Mouse (Mus musculus) midbrain, embryonic 14.5 days (tissue): ENCODE measurements around the gene Bex4. TPM values are rescaled to one million over a fixed set of nuclear protein-coding genes. Genes with fewer than 3 reads are reported as not detected.
"Not testable (repeated sequence)": the region's sequence is repeated elsewhere in the genome, so short reads cannot be mapped to it uniquely, and the experiment has no call there.

ENCODE experiments used
- ATAC-seq: fragments of 200-750 bp; cut with Nextera tagmentation; 2 replicates; pipeline ENCODE4 v1.8.0; 2017; ENCODE audit warnings: moderate number of reproducible peaks, moderate library complexity; ENCODE audit not compliant: low FRiP score, low TSS enrichment
- DNase-seq: peaks from one replicate; pipeline ENCODE4 v3.0.0-alpha.2; 2015
- H3K27ac ChIP-seq: fragments of 300-500 bp; sonication (generic); replicated peaks from 2 replicates; pipeline ENCODE4 v1.5.1; 2014; ENCODE audit warnings: mild to moderate bottlenecking, low read depth, low read length, moderate library complexity
- H3K27me3 ChIP-seq: fragments of 300-500 bp; sonication (generic); 2 replicates; pipeline ENCODE4 v1.6.1; 2014; ENCODE audit warnings: low read length, control low read depth, mixed read lengths; ENCODE audit not compliant: control insufficient read depth, insufficient read depth
- H3K36me3 ChIP-seq: fragments of 300-500 bp; sonication (generic); 2 replicates; pipeline ENCODE4 v1.6.1; 2014; ENCODE audit warnings: low read length, control low read depth; ENCODE audit not compliant: control insufficient read depth, insufficient read depth
- H3K4me1 ChIP-seq: fragments of 300-500 bp; sonication (generic); 2 replicates; pipeline ENCODE4 v1.6.1; 2014; ENCODE audit warnings: mild to moderate bottlenecking, antibody characterized with exemption, low read length, control low read depth; ENCODE audit not compliant: control insufficient read depth, insufficient read depth
- H3K4me2 ChIP-seq: fragments of 300-500 bp; sonication (generic); 2 replicates; pipeline ENCODE4 v1.6.1; 2014; ENCODE audit warnings: mild to moderate bottlenecking, low read length, moderate library complexity
- H3K4me3 ChIP-seq: fragments of 300-500 bp; sonication (generic); replicated peaks from 2 replicates; pipeline ENCODE4 v1.5.1; 2014; ENCODE audit warnings: low read depth, low read length
- H3K9ac ChIP-seq: fragments of 300-500 bp; sonication (generic); replicated peaks from 2 replicates; pipeline ENCODE4 v1.6.1; 2014; ENCODE audit warnings: mild to moderate bottlenecking, low read length, moderate library complexity
- H3K9me3 ChIP-seq: fragments of 300-500 bp; sonication (generic); 2 replicates; pipeline ENCODE4 v1.6.1; 2016; ENCODE audit warnings: low read length, control low read depth, mixed read lengths; ENCODE audit not compliant: control insufficient read depth
- WGBS: fragments of 180-500 bp; shearing (Covaris S2); extraction: QIAGEN DNeasy Blood & Tissue Kit; methylation state at CpG from one replicate; pipeline ENCODE4 v1.1.7; 2014; 5-methylcytosine and 5-hydroxymethylcytosine counted together
- polyA plus RNA-seq: library from polyadenylated mRNA; unstranded; fragments of >200 nt; fragmentation: Nextera tagmentation; extraction: Ambion mirVana; gene quantifications from 2 replicates; pipeline ENCODE4 v1.2.1, GENCODE M21; 2014

Gene Bex4
- polyA plus RNA-seq, 1 experiment from 2014 or later: 139 TPM

DNA sequence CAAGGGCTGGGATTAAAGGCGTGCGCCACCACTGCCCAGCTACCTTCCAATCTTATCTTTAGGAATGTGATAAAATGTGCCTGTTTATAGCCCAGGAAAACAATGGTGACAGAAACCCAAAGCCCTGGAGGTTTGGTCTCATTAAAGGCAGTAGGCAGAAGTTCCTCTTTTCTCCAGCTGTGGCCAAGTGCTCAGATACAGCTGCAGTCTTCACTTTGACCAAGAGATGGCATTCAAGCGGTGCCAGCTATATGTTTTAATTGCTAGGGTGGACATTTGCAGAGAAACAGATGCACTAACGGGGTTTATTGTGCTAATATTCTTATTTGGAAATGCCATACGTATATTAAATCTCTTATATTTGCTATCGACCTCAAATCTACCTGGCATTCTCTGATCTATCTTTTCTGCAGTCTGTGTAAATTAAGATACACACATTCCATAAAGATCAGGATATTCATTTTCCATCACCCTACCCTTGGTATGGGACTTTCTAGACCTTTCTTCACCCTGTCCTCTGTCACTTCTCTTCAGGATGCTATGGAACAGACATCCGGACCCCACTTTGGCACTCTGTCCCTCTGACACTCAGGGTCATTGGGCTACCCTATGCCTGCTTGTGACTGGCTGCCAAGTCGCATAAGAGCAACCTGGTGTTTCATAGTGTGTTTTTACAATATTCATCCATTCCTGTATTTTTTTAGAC, 11.6 kb upstream of the Bex4 start:
- H3K36me3 ChIP-seq: no peaks in the 10 kb centered on the region
- H3K4me3 ChIP-seq: no peak overlapping the region
- peak; percentile 48 for DNase-seq
- H3K9ac ChIP-seq: no peak overlapping the region
- no peaks in the 10 kb centered on the region for H3K9me3 ChIP-seq
- no peaks in the 10 kb centered on the region for H3K27me3 ChIP-seq
- no peaks in the 10 kb centered on the region for H3K4me1 ChIP-seq
- no peak overlapping the region for H3K4me2 ChIP-seq
- H3K27ac ChIP-seq: no peak overlapping the region
- ATAC-seq: no peak
- WGBS: 66% methylated on average over 8 of the region's 8 CpGs

DNA sequence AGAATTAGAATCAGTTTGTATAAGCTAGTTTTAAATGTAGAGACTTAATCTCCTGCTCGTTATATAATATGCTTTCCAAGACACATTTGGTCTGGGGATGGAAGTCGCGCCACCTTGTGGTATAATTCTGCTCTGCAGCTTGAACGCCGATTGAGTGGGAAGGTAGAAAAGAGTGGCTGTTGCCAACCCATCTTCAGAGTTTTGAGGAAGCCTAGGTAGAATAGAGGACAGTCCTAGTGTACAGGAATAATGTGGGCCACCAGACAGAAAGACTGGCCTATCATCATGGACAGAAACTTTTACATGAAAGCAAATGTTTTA, 11.1 kb upstream of the Bex4 start:
- ATAC-seq (no peak), DNase-seq (peak; percentile 72)
- H3K9me3 ChIP-seq: no peaks in the 10 kb centered on the region
- H3K4me2 ChIP-seq: no peak overlapping the region
- H3K9ac ChIP-seq: no peak overlapping the region
- no peaks in the 10 kb centered on the region for H3K36me3 ChIP-seq
- H3K4me3 ChIP-seq: no peak overlapping the region
- WGBS: 22% methylated on average over 5 of the region's 5 CpGs
- no peaks in the 10 kb centered on the region for H3K27me3 ChIP-seq
- H3K4me1 ChIP-seq: no peaks in the 10 kb centered on the region
- no peak overlapping the region for H3K27ac ChIP-seq

DNA sequence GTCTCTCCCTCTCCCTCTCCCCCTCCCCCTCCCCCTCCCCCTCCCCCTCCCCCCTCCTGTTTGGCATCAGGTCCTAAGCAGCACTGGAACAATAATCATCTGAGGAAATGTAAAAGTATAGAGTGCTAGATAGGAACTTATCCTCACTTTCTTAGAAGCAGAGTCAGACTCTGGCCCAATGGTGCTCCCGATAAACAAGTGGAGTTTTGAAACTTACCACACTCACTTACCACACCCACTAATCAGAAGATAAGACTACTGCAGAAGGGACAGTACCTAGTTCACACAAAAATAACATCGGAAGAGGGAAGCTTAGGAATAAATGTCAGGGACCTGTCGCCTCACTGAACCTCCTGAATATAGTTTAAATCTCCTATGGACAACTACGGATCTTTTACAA, 3.2 kb upstream of the Bex4 start:
- 88% methylated on average over 4 of the region's 4 CpGs for WGBS
- ATAC-seq: no peak

DNA sequence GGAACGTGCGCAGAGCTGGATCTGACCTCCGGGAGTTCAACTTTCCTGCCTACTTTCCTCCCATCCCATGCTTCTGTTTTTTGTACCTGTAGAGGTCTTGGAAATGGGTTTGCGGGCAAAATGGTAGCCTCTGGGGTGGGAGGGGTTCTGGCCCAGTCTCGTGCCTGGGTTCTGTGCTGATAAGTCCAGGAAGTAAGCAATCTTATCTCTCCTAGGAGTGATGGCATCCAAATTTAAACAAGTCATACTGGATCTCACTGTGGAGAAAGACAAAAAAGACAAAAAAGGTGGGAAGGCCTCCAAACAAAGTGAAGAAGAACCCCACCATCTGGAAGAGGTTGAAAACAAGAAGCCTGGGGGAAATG, 826 bp downstream of the Bex4 start:
- ATAC-seq, H3K27me3 ChIP-seq, DNase-seq, H3K36me3 ChIP-seq, H3K9me3 ChIP-seq, H3K4me1 ChIP-seq, H3K27ac ChIP-seq: not testable (repeated sequence)
- H3K4me3 ChIP-seq: peak overlapping the region; percentile 33
- WGBS: 25% methylated on average over 5 of the region's 5 CpGs
- H3K9ac ChIP-seq: peak overlapping the region; percentile 39; the same call in 1 of the 2 replicates
- H3K4me2 ChIP-seq: peak overlapping the region; percentile 54

More for the DNA sequence above, 3.2 kb upstream of the Bex4 start:
- Histone ChIP-seq H3K4me2 (no peak overlapping the region), H3K36me3 (no peaks in the 10 kb centered on the region), H3K4me1 (no peaks in the 10 kb centered on the region), H3K4me3 (no peak overlapping the region), H3K27me3 (no peaks in the 10 kb centered on the region), H3K27ac (no peak overlapping the region), H3K9me3 (no peaks in the 10 kb centered on the region), H3K9ac (no peak overlapping the region)
- DNase-seq: no peak

DNA sequence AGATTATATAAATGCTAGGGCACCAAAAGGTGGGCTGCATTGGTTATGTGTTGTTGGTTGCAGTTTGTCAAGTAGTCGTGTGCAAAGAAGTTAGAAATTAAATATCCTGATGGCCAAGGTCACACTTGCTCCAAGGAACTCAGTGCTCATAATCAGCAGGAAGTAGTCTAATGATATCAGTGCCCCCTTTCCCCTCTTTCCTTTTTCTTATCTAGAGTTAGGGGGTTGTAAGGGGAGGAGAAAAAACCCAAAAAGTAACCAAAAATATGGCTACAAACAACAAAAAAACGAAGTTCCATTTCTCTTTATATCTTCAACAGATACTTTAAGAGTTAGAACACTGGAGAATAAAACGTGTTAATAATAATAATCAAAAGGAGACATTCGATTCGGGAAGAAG, 2.6 kb downstream of the Bex4 start:
- Histone ChIP-seq H3K9me3 (no peaks in the 10 kb centered on the region), H3K36me3 (no peaks in the 10 kb centered on the region), H3K27me3 (no peaks in the 10 kb centered on the region), H3K4me2 (no peak overlapping the region), H3K27ac (no peak overlapping the region), H3K4me3 (no peak overlapping the region), H3K9ac (no peak overlapping the region), H3K4me1 (no peaks in the 10 kb centered on the region)
- DNase-seq (no peak), ATAC-seq (no peak)
- 80% methylated on average over 5 of the region's 5 CpGs for WGBS

DNA sequence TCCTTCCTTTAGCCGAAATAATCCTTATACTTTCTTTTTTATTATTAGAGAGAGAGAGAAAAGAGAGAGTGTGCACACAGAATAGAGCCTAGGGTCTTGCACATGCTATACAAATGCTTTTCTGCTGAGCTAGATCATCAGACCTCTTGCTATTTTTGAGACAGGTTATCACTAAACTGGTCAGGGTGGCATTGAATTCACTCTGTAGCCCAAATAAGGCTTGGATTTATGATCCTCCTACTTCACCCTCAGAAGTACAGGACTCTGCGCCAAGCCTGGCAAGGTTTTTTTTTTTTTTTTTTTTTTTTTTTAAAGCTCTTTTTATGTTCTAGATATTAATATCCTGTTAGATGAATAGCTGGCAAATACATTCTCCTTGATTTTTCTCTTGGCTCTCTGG, 4.9 kb downstream of the Bex4 start:
- no peak overlapping the region for H3K9ac ChIP-seq
- no peak overlapping the region for H3K27ac ChIP-seq
- H3K4me1 ChIP-seq: no peaks in the 10 kb centered on the region
- no peak overlapping the region for H3K4me3 ChIP-seq
- DNase-seq (no peak), ATAC-seq (no peak)
- no peak overlapping the region for H3K4me2 ChIP-seq
- no peaks in the 10 kb centered on the region for H3K36me3 ChIP-seq
- 94% methylated on average over 2 of the region's 2 CpGs for WGBS
- H3K9me3 ChIP-seq: no peaks in the 10 kb centered on the region
- H3K27me3 ChIP-seq: no peaks in the 10 kb centered on the region

DNA sequence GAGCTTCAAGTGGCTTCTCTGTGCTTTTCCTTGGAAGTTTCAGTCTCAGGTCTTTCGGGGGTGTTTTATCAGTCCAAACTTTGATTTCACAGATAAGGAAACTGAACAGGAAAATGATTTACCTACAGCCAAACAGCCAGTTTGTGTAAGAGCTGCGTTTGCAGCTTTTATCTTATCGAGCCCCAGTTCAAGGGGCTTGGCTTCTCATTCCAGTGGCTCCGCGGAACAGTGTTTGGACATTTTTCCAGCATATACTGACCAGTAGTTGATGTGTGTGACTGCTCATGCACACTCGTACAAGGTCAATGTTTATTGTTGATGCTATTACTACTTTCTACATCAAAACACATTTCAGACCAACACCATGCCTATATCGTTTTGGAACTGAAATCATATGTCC, 5.4 kb downstream of the Bex4 start:
- no peaks in the 10 kb centered on the region for H3K9me3 ChIP-seq
- DNase-seq (no peak), ATAC-seq (no peak)
- H3K27me3 ChIP-seq: no peaks in the 10 kb centered on the region
- no peak overlapping the region for H3K27ac ChIP-seq
- no peaks in the 10 kb centered on the region for H3K4me1 ChIP-seq
- H3K4me2 ChIP-seq: no peak overlapping the region
- H3K36me3 ChIP-seq: no peaks in the 10 kb centered on the region
- H3K9ac ChIP-seq: no peak overlapping the region
- WGBS: 87% methylated on average over 7 of the region's 7 CpGs
- no peak overlapping the region for H3K4me3 ChIP-seq

DNA sequence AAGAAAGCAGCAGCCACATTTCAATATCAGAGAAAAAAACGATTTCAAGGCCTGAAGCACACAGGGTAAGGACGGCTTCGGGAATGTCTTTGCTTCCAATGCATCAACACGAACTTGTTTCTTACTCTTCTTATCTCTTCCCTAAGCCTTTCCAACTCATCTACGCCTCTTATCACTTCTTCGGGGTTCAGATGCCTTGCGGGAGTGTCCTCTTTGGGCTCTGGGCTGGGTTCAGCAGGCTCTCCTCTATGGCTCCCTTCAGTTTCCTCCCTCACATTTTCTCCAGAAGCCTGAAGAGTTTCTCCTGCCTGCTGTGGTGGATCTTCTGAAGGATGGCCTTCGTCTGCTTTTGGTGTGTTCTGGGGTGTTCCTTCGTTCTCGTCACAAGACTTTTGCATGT, 31.8 kb downstream of the Bex4 start:
- DNase-seq (no peak), ATAC-seq (no peak)
- 63% methylated on average over 10 of the region's 10 CpGs for WGBS
- Histone ChIP-seq H3K36me3 (0 out of 2 replicates have a peak, but pooled peaks cover 3% of the 10 kb centered on the region), H3K4me3 (peak overlapping the region; percentile 53), H3K4me2 (peak overlapping the region; percentile 56), H3K27me3 (no peaks in the 10 kb centered on the region), H3K4me1 (no peaks in the 10 kb centered on the region), H3K9me3 (no peaks in the 10 kb centered on the region), H3K9ac (no peak overlapping the region), H3K27ac (no peak overlapping the region)
